Mouse (Mus musculus): ENCODE measurements around the gene Sh2b1. TPM values are rescaled to one million over a fixed set of nuclear protein-coding genes. Genes with fewer than 3 reads are reported as not detected.
A peak's percentile ranks its signal among the peaks of the same experiment; 100 is the strongest.

Gene Sh2b1
- polyA plus RNA-seq, 1 experiment from 2014 or later: 60.4 TPM

DNA sequence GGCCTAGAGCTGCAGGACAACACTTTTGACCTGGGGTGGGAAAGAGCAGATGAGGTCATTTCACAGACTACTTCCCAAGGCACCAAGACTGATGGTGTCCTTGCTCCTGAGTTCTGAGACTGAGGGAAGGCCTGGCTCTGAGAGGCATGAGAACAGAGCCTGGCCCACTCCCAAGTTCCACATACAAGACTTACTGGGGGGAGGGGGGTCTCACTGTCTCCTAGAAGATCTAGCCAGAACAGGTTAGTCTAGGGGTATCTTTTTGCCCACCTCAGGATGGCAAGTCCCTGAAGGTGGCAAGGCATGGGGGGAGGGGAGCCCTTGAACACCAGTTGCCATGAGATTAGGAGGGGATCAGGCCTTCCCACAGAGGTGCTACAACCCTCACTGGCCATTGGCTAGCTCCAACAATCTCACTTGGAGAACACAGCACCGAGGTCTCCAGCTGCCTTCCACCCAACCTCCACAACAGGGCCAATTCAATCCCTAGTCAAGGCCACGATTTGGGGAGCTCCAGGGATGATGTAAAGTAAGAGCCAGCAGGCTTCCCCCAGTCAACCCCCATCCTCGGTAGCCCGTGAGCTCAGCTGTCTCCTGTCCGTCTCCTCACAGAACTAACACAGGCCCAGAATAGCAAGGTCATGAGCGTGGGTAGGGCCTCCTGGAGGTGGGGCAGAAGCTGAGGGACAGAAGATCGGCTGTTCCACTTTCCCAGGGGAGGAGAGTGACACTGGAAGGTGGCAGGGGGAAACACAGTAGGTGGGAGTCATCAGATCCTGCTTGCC lies 9.8 kb downstream of the Sh2b1 start:
- ATAC-seq (ENCODE audit: insufficient number of reproducible peaks, low FRiP score, low TSS enrichment, low read depth): peak; percentile 32; the same call in 1 of the 2 replicates
- Histone ChIP-seq H3K27ac (replicated peaks) (peak overlapping the region; percentile 48; the same call in 1 of the 2 replicates), H3K4me2 (replicated peaks) (no peak overlapping the region), H3K36me3 (peaks cover 42% of the 10 kb centered on the region), H3K27me3 (no peaks in the 10 kb centered on the region), H3K9ac (no peak overlapping the region), H3K4me3 (replicated peaks) (no peak overlapping the region), H3K4me1 (peaks cover 19% of the 10 kb centered on the region), H3K9me3 (replicated peaks) (no peaks in the 10 kb centered on the region)
- 53% methylated on average over 7 of the region's 7 CpGs for WGBS

DNA sequence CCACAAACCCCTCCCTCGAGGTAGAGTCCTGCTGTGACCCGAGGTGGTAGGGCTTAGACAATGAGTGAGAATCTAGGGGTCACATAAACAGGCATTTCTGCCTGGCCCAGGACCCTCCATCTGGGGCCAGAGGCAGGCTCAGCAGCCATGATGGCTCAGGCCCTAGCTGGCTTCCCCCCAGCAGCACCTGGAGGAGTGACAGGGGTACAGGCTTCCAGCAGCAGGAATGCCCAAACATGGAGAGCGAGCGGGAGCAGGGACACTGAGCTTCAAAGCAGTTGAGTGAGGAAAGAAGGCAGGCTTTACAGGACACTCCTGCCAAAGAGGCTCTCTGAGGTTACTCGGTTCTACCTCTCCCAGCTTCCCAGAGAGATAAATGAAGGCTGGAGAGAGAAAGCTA lies 10.4 kb downstream of the Sh2b1 start:
- Histone ChIP-seq H3K27me3 (no peaks in the 10 kb centered on the region), H3K4me2 (replicated peaks) (no peak overlapping the region), H3K9ac (0 out of 2 replicates have a peak overlapping the region, but pooled peaks have one; percentile 6), H3K27ac (replicated peaks) (peak overlapping the region; percentile 48; the same call in 1 of the 2 replicates), H3K9me3 (replicated peaks) (no peaks in the 10 kb centered on the region), H3K4me1 (peaks cover 19% of the 10 kb centered on the region), H3K36me3 (peaks cover 36% of the 10 kb centered on the region), H3K4me3 (replicated peaks) (no peak overlapping the region)
- no peak for ATAC-seq (ENCODE audit: insufficient number of reproducible peaks, low FRiP score, low TSS enrichment, low read depth)
- 45% methylated on average over 5 of the region's 5 CpGs for WGBS

DNA sequence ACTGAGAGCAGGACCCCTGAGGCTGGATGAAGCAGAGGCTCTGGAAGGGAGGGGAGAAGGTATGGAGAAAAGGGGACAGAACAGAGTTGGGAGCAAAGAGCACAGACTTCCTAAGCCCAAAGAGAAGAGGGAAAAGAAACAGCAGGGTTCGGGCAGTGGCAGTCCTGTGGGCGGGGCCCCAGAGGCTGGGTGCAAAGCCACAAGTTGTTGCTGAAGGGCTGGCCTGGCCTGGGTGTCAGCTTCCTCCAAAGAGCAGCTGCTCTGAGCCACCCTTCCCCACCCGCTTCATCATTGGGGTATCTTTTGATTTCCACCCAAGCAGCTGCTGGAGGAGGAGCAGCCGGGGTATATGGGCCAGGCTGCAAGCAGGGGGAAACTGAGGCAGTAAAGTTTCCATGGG lies 11.1 kb downstream of the Sh2b1 start:
- peaks cover 28% of the 10 kb centered on the region for H3K36me3 ChIP-seq
- H3K4me2 ChIP-seq (replicated peaks): no peak overlapping the region
- WGBS: 55% methylated on average over 4 of the region's 4 CpGs
- no peak for ATAC-seq (ENCODE audit: insufficient number of reproducible peaks, low FRiP score, low TSS enrichment, low read depth)
- H3K4me1 ChIP-seq: peaks cover 19% of the 10 kb centered on the region
- H3K27me3 ChIP-seq: no peaks in the 10 kb centered on the region
- no peak overlapping the region for H3K9ac ChIP-seq
- no peaks in the 10 kb centered on the region for H3K9me3 ChIP-seq (replicated peaks)
- 0 out of 2 replicates have a peak overlapping the region, but pooled peaks have one; percentile 48 for H3K27ac ChIP-seq (replicated peaks)
- no peak overlapping the region for H3K4me3 ChIP-seq (replicated peaks)

DNA sequence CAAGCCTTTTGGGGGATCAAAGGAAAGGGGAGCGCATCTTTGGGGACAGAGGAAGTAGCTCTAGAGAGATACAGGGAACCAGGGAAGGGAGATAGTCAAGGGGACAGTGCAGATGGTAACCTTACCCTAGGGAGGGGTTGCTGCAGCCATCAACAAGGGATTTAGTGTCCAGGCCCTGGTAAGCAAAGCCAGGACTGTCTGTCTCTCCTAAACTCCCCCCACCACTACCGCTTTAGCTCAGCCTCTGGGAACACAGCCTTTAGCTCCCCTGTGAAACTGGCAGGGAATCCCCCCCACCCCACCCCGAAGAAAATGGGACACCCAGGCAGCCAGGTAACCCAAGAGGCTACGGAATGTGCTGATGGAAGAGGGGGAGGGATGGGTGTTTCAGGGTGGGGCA lies 11.7 kb downstream of the Sh2b1 start:
- Histone ChIP-seq H3K27me3 (no peaks in the 10 kb centered on the region), H3K4me3 (replicated peaks) (no peak overlapping the region), H3K9me3 (replicated peaks) (no peaks in the 10 kb centered on the region), H3K27ac (replicated peaks) (no peak overlapping the region), H3K4me2 (replicated peaks) (no peak overlapping the region), H3K4me1 (peaks cover 19% of the 10 kb centered on the region), H3K36me3 (peaks cover 23% of the 10 kb centered on the region), H3K9ac (no peak overlapping the region)
- WGBS: 47% methylated on average over 4 of the region's 4 CpGs
- ATAC-seq (ENCODE audit: insufficient number of reproducible peaks, low FRiP score, low TSS enrichment, low read depth): no peak

DNA sequence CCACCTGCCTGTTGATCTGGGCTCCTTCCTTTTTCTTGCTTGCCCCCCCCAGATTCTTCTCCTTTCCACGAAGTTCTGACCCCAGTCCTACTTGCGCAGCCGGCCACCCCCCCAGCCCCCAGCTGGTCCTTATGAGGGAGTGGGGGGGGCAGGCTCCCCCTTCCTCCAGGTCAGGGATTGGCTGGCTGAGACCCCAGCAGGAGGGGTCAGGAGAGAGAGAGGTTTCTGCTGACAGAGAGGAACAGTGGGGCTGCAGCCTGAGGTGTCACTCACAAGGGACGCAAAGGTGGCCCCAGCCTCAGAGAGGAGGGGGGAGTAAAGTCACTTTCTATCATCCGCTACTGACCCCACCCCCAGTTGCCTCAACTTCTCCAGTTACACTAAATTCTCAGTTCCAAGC lies 12.2 kb downstream of the Sh2b1 start, which contains the start of gene Atp2a1:
Gene Atp2a1, minus strand, starts transcription at position 105 of the 400 bp plus-strand sequence.
- 44% methylated on average over 5 of the region's 5 CpGs for WGBS
- Histone ChIP-seq H3K27ac (replicated peaks) (peak within 1 kb of the TSS; percentile 48; the same call in 1 of the 2 replicates), H3K4me3 (replicated peaks) (peak within 1 kb of the TSS; percentile 6; the same call in 1 of the 2 replicates), H3K4me2 (replicated peaks) (no peak within 1 kb of the TSS), H3K4me1 (peaks cover 19% of the 10 kb centered on the region), H3K9ac (no peak within 1 kb of the TSS), H3K9me3 (replicated peaks) (no peaks in the 10 kb centered on the region), H3K27me3 (no peaks in the 10 kb centered on the region), H3K36me3 (peaks cover 17% of the 10 kb centered on the region)
- ATAC-seq (ENCODE audit: insufficient number of reproducible peaks, low FRiP score, low TSS enrichment, low read depth): no peak

DNA sequence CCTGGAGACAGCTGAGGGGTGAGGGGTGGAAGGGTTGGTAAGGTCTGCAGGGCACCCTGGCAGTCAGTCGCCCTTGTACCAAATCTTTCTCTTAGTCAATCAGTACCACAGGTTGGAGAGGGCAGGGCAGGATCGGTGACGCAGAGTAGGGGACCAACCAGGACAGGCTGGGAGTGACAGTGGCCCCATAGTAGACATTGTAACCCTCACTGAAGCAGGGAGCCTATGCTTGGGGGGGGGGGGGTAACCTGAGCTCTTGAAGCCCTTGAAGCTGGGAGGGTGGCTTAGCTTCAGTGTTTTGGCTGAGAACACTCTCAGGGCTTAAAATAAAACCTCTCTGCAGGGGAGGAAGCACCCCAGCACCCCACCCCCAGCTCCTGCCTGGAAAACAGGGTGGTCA lies 13.6 kb downstream of the Sh2b1 start:
- Histone ChIP-seq H3K4me2 (replicated peaks) (no peak overlapping the region), H3K4me3 (replicated peaks) (peak overlapping the region; percentile 6; the same call in 1 of the 2 replicates), H3K4me1 (peaks cover 16% of the 10 kb centered on the region), H3K27me3 (no peaks in the 10 kb centered on the region), H3K27ac (replicated peaks) (0 out of 2 replicates have a peak overlapping the region, but pooled peaks have one; percentile 22), H3K9ac (no peak overlapping the region), H3K36me3 (peaks cover 3% of the 10 kb centered on the region; the same call in 1 of the 2 replicates), H3K9me3 (replicated peaks) (no peaks in the 10 kb centered on the region)
- 68% methylated on average over 3 of the region's 3 CpGs for WGBS
- ATAC-seq (ENCODE audit: insufficient number of reproducible peaks, low FRiP score, low TSS enrichment, low read depth): no peak

DNA sequence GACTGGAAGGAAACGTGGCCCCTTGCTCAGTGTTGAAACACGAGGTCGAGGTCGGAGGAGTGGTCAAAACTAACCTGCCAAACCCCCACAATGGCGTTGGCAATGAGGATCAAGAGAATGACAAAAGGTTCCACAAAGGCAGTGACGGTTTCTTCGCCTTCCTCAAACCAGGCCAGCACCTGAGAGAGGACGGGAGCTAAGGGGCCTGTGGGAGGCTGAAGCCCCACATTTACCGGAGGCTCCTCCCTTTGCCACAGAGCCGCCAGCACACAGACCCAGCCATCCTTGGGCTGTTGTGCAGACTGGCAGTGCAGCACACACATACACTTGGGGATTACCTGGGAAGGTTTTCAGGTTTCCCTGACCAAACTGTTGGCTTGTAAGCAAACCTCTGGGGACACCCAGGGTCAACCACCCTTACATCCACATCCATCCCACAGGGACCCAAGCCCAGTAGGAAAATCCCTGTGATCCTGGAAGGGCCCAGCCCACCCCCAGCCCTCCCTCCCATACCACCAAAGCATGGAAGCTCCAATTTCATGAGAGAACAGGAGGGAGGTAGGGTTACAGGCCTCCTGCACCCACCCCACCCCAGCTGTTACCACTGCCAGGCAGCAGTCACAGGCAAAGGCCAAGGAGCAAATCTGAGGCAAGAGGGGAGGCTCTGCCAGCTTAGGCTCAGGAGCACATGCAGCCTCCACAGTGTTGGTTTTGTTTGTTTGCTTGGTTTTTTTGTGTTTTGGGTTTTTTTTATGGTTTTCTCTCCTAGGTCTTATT lies 14.4 kb downstream of the Sh2b1 start:
- Histone ChIP-seq H3K27me3 (no peaks in the 10 kb centered on the region), H3K27ac (replicated peaks) (no peak overlapping the region), H3K4me3 (replicated peaks) (0 out of 2 replicates have a peak overlapping the region, but pooled peaks have one; percentile 6), H3K9me3 (replicated peaks) (no peaks in the 10 kb centered on the region), H3K9ac (no peak overlapping the region), H3K4me1 (peaks cover 16% of the 10 kb centered on the region; the same call in 1 of the 2 replicates), H3K36me3 (no peaks in the 10 kb centered on the region), H3K4me2 (replicated peaks) (no peak overlapping the region)
- WGBS: 46% methylated on average over 10 of the region's 10 CpGs
- no peak for ATAC-seq (ENCODE audit: insufficient number of reproducible peaks, low FRiP score, low TSS enrichment, low read depth)

DNA sequence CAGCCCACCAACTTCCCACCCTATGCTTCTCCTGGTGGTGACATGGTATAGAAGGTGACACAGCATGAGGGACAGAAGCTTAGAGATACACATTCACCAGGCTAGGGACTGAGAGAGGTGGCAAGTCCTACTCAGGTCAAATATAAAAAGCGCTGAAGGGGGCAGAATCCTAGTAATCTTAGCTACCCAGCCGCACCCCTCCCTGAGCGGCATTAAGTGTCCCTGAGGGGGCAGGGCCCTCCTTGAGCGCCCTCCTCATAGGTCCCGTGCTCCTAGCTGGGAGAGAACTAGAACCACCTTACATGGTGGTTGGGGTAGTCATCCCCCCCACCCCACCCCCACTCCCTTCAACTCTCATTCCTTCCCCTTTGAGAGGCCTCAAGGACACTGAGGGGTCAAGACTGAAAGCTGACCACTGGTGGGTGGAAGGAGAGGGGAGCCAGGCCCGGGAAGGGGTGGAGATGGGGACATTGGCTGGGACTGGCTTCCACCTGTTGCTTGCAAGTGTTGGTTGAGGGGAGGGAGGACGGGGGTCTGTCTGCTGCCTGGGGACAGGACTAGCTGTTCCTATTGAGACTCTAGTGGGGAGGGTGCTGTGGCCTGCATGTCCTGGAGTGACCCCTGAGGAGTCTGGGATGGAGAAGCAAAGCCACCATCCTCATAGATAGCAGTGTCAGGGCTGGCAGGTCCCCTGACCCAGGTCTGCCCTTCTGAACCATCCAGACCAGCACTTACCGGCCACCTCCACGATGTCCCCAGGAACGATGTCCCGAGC lies 16.2 kb downstream of the Sh2b1 start:
- no peak overlapping the region for H3K4me3 ChIP-seq (replicated peaks)
- H3K27me3 ChIP-seq: no peaks in the 10 kb centered on the region
- no peak for ATAC-seq (ENCODE audit: insufficient number of reproducible peaks, low FRiP score, low TSS enrichment, low read depth)
- no peaks in the 10 kb centered on the region for H3K9me3 ChIP-seq (replicated peaks)
- no peaks in the 10 kb centered on the region for H3K36me3 ChIP-seq
- peaks cover 6% of the 10 kb centered on the region; the same call in 1 of the 2 replicates for H3K4me1 ChIP-seq
- WGBS: 78% methylated on average over 11 of the region's 11 CpGs
- no peak overlapping the region for H3K27ac ChIP-seq (replicated peaks)
- H3K4me2 ChIP-seq (replicated peaks): no peak overlapping the region
- no peak overlapping the region for H3K9ac ChIP-seq

DNA sequence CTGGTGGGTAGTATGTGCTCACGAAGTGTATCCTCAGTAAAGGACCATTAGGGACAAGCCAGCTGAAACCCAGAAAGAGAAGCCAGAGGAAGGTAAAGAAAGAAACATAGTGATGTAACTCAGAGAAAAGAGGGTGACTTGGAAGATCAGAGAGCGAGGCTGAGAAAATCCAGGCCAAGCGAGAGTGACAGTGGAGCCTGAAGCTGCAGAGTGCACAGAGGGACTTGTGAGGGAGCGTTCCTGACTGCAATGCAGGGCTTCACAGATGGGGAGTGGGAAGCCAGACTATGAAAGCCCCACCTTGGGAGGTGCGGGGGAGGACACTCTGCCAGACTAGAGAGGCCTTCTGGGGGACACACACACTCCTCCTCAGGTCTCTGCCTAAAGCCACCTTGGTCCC lies 17.0 kb downstream of the Sh2b1 start:
- Histone ChIP-seq H3K27me3 (no peaks in the 10 kb centered on the region), H3K4me2 (replicated peaks) (no peak overlapping the region), H3K4me1 (peaks cover 4% of the 10 kb centered on the region; the same call in 1 of the 2 replicates), H3K27ac (replicated peaks) (no peak overlapping the region), H3K9ac (no peak overlapping the region), H3K36me3 (no peaks in the 10 kb centered on the region), H3K4me3 (replicated peaks) (no peak overlapping the region), H3K9me3 (replicated peaks) (no peaks in the 10 kb centered on the region)
- 85% methylated on average over 5 of the region's 5 CpGs for WGBS
- no peak for ATAC-seq (ENCODE audit: insufficient number of reproducible peaks, low FRiP score, low TSS enrichment, low read depth)

DNA sequence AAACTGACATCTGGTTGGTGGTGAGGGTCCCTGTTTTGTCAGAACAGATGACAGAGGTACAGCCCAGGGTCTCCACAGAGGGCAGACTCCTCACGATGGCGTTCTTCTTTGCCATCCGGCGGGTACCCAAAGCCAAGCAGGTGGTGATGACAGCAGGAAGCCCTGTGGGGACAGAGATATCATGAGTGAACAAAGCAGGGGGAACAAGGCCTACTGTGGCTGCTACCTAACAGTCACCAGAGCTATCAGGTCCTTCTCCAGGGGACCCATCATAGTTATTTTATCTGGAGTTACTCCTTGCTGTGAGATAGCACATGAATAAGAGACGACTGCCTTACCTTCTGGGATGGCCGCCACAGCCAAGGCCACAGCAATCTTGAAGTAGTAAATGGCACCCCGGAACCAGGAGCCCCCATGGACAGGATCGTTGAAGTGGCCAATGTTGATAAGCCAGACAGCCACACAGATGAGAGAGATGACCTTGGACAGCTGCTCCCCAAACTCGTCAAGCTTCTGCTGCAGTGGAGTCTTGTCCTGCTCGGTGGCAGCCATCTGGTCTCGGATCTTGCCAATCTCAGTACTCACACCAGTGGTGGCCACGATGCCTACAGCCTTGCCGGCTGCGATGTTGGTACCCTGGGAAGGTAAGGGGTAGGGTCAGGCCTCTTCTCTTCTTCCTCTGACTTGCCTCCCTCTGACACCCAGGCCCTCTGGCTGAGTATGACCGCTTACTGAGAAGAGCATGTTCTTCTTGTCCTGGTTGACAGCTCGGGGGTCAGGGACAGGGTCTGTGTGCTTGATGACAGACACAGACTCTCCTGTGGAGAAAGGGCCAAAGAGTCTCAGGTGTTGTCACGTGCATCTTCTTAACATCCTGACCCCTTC lies 18.6 kb downstream of the Sh2b1 start:
- Histone ChIP-seq H3K4me1 (peaks cover 4% of the 10 kb centered on the region; the same call in 1 of the 2 replicates), H3K9ac (no peak overlapping the region), H3K9me3 (replicated peaks) (no peaks in the 10 kb centered on the region), H3K4me2 (replicated peaks) (no peak overlapping the region), H3K36me3 (no peaks in the 10 kb centered on the region), H3K27ac (replicated peaks) (no peak overlapping the region), H3K4me3 (replicated peaks) (no peak overlapping the region), H3K27me3 (no peaks in the 10 kb centered on the region)
- 87% methylated on average over 17 of the region's 17 CpGs for WGBS
- no peak for ATAC-seq (ENCODE audit: insufficient number of reproducible peaks, low FRiP score, low TSS enrichment, low read depth)

All from embryonic facial prominence, embryonic 15.5 days (tissue).